Mouse (Mus musculus) hematopoietic multipotent progenitor cell, adult 10-12 weeks (in vitro differentiated cells): ENCODE results near the gene Fli1. TPM values are rescaled to one million over a fixed set of nuclear protein-coding genes. Genes with fewer than 3 reads are reported as not detected.

Experiments
- polyA plus RNA-seq: library from polyadenylated mRNA; stranded (reverse); fragments of >175 nt; gene quantifications from 2 replicates; pipeline ENCODE4 v1.2.3, GENCODE M21; 2012; ENCODE audit warnings: low replicate concordance

Fli1 gene
- polyA plus RNA-seq: 38.3 and 61.4 TPM in 2 replicates

GRCm38 (mm10) chr9:32542212-32543039 lies at the start of gene Fli1:
Gene Fli1 (minus strand): TSS chr9:32542861.

Other genes starting within 250 kb of the Fli1 start
- 0.02 and 0.09 TPM in 2 replicates for gene Kcnj5, start 198.5 kb downstream of the Fli1 start, polyA plus RNA-seq
- 0.21 TPM in 1 of 2 replicates, not detected in the other for gene Kcnj1, start 170.4 kb downstream of the Fli1 start, polyA plus RNA-seq
- 196 and 275 TPM in 2 replicates for gene Ets1, start 93.4 kb upstream of the Fli1 start, polyA plus RNA-seq